Mouse (Mus musculus): ENCODE data around the gene Ralgapb. TPM values are rescaled to one million over a fixed set of nuclear protein-coding genes. Genes with fewer than 3 reads are reported as not detected.

Ralgapb gene
- polyA plus RNA-seq, 1 experiment from 2014 or later: 23.2 TPM

- 86% methylated on average over 2 of the region's 2 CpGs for WGBS
- Histone ChIP-seq H3K27ac (ENCODE audit: low read depth, low read length) (no peak overlapping the region), H3K4me1 (replicated peaks; ENCODE audit: control insufficient read depth, insufficient read depth, low read length) (peaks cover 4% of the 10 kb centered on the region; the same call in 1 of the 2 replicates), H3K27me3 (ENCODE audit: control insufficient read depth, insufficient read depth, low read length) (no peaks in the 10 kb centered on the region), H3K9ac (ENCODE audit: low read length) (no peak overlapping the region), H3K9me3 (ENCODE audit: control insufficient read depth, low read length) (no peaks in the 10 kb centered on the region), H3K36me3 (ENCODE audit: control insufficient read depth, insufficient read depth, low read length) (no peaks in the 10 kb centered on the region), H3K4me2 (ENCODE audit: low read depth, low read length, severe bottlenecking) (no peak overlapping the region), H3K4me3 (ENCODE audit: low read depth, low read length) (no peak overlapping the region)
- DNase-seq (ENCODE audit: low spot score): no peak
- no peak for ATAC-seq (replicated peaks; ENCODE audit: low FRiP score)
These were observed 3.6 kb downstream of the Ralgapb start for GRCm38 (mm10) chr2:158413240-158413639.

- ATAC-seq (replicated peaks; ENCODE audit: low FRiP score): no peak
- Histone ChIP-seq H3K4me3 (ENCODE audit: low read depth, low read length) (no peak overlapping the region), H3K27ac (ENCODE audit: low read depth, low read length) (no peak overlapping the region), H3K4me2 (ENCODE audit: low read depth, low read length, severe bottlenecking) (no peak overlapping the region), H3K27me3 (ENCODE audit: control insufficient read depth, insufficient read depth, low read length) (no peaks in the 10 kb centered on the region), H3K9me3 (ENCODE audit: control insufficient read depth, low read length) (no peaks in the 10 kb centered on the region), H3K9ac (ENCODE audit: low read length) (no peak overlapping the region), H3K36me3 (ENCODE audit: control insufficient read depth, insufficient read depth, low read length) (no peaks in the 10 kb centered on the region), H3K4me1 (replicated peaks; ENCODE audit: control insufficient read depth, insufficient read depth, low read length) (peaks cover 1% of the 10 kb centered on the region; the same call in 1 of the 2 replicates)
- no peak for DNase-seq (ENCODE audit: low spot score)
- WGBS: 92% methylated on average over 1 of the region's 1 CpGs
These were observed 6.2 kb downstream of the Ralgapb start for GRCm38 (mm10) chr2:158415826-158416225.

- no peaks in the 10 kb centered on the region for H3K9me3 ChIP-seq (ENCODE audit: control insufficient read depth, low read length)
- DNase-seq (ENCODE audit: low spot score) (no peak), ATAC-seq (replicated peaks; ENCODE audit: low FRiP score) (no peak)
- no peaks in the 10 kb centered on the region for H3K36me3 ChIP-seq (ENCODE audit: control insufficient read depth, insufficient read depth, low read length)
- H3K4me3 ChIP-seq (ENCODE audit: low read depth, low read length): no peak overlapping the region
- H3K27me3 ChIP-seq (ENCODE audit: control insufficient read depth, insufficient read depth, low read length): no peaks in the 10 kb centered on the region
- H3K27ac ChIP-seq (ENCODE audit: low read depth, low read length): no peak overlapping the region
- H3K9ac ChIP-seq (ENCODE audit: low read length): no peak overlapping the region
- 90% methylated on average over 1 of the region's 1 CpGs for WGBS
- no peak overlapping the region for H3K4me2 ChIP-seq (ENCODE audit: low read depth, low read length, severe bottlenecking)
- H3K4me1 ChIP-seq (replicated peaks; ENCODE audit: control insufficient read depth, insufficient read depth, low read length): no peaks in the 10 kb centered on the region
These were observed 9.0 kb downstream of the Ralgapb start for GRCm38 (mm10) chr2:158418663-158419062.

GRCm38 (mm10) chr2:158445814-158446213 lies 36.2 kb downstream of the Ralgapb start:
- Histone ChIP-seq H3K4me1 (replicated peaks; ENCODE audit: control insufficient read depth, insufficient read depth, low read length) (no peaks in the 10 kb centered on the region), H3K9me3 (ENCODE audit: control insufficient read depth, low read length) (no peaks in the 10 kb centered on the region), H3K9ac (ENCODE audit: low read length) (no peak overlapping the region), H3K4me3 (ENCODE audit: low read depth, low read length) (no peak overlapping the region), H3K36me3 (ENCODE audit: control insufficient read depth, insufficient read depth, low read length) (no peaks in the 10 kb centered on the region; the same call in 1 of the 2 replicates), H3K27ac (ENCODE audit: low read depth, low read length) (no peak overlapping the region), H3K4me2 (ENCODE audit: low read depth, low read length, severe bottlenecking) (no peak overlapping the region), H3K27me3 (ENCODE audit: control insufficient read depth, insufficient read depth, low read length) (no peaks in the 10 kb centered on the region)
- DNase-seq (ENCODE audit: low spot score) (no peak), ATAC-seq (replicated peaks; ENCODE audit: low FRiP score) (no peak)
- WGBS: 92% methylated on average over 1 of the region's 1 CpGs

GRCm38 (mm10) chr2:158449845-158450244 lies 40.2 kb downstream of the Ralgapb start:
- DNase-seq (ENCODE audit: low spot score): peak; percentile 51
- Histone ChIP-seq H3K4me3 (ENCODE audit: low read depth, low read length) (no peak overlapping the region), H3K27ac (ENCODE audit: low read depth, low read length) (no peak overlapping the region), H3K27me3 (ENCODE audit: control insufficient read depth, insufficient read depth, low read length) (no peaks in the 10 kb centered on the region), H3K4me1 (replicated peaks; ENCODE audit: control insufficient read depth, insufficient read depth, low read length) (no peaks in the 10 kb centered on the region), H3K9me3 (ENCODE audit: control insufficient read depth, low read length) (no peaks in the 10 kb centered on the region), H3K9ac (ENCODE audit: low read length) (no peak overlapping the region), H3K4me2 (ENCODE audit: low read depth, low read length, severe bottlenecking) (no peak overlapping the region), H3K36me3 (ENCODE audit: control insufficient read depth, insufficient read depth, low read length) (peaks cover 2% of the 10 kb centered on the region; the same call in 1 of the 2 replicates)
- ATAC-seq (replicated peaks; ENCODE audit: low FRiP score): no peak
- WGBS: 71% methylated on average over 7 of the region's 7 CpGs

- no peak overlapping the region for H3K4me2 ChIP-seq (ENCODE audit: low read depth, low read length, severe bottlenecking)
- no peaks in the 10 kb centered on the region for H3K27me3 ChIP-seq (ENCODE audit: control insufficient read depth, insufficient read depth, low read length)
- no peak overlapping the region for H3K9ac ChIP-seq (ENCODE audit: low read length)
- H3K4me3 ChIP-seq (ENCODE audit: low read depth, low read length): no peak overlapping the region
- H3K9me3 ChIP-seq (ENCODE audit: control insufficient read depth, low read length): no peaks in the 10 kb centered on the region
- WGBS: 95% methylated on average over 4 of the region's 4 CpGs
- H3K36me3 ChIP-seq (ENCODE audit: control insufficient read depth, insufficient read depth, low read length): peaks cover 2% of the 10 kb centered on the region; the same call in 1 of the 2 replicates
- DNase-seq (ENCODE audit: low spot score): no peak
- ATAC-seq (replicated peaks; ENCODE audit: low FRiP score): no peak
- no peaks in the 10 kb centered on the region for H3K4me1 ChIP-seq (replicated peaks; ENCODE audit: control insufficient read depth, insufficient read depth, low read length)
- no peak overlapping the region for H3K27ac ChIP-seq (ENCODE audit: low read depth, low read length)
These were observed 46.8 kb downstream of the Ralgapb start for GRCm38 (mm10) chr2:158456451-158456850.

- no peak overlapping the region for H3K4me2 ChIP-seq (ENCODE audit: low read depth, low read length, severe bottlenecking)
- H3K9ac ChIP-seq (ENCODE audit: low read length): no peak overlapping the region
- H3K9me3 ChIP-seq (ENCODE audit: control insufficient read depth, low read length): no peaks in the 10 kb centered on the region
- ATAC-seq (replicated peaks; ENCODE audit: low FRiP score): no peak
- no peak overlapping the region for H3K4me3 ChIP-seq (ENCODE audit: low read depth, low read length)
- H3K36me3 ChIP-seq (ENCODE audit: control insufficient read depth, insufficient read depth, low read length): no peaks in the 10 kb centered on the region; the same call in 1 of the 2 replicates
- 88% methylated on average over 1 of the region's 1 CpGs for WGBS
- no peak overlapping the region for H3K27ac ChIP-seq (ENCODE audit: low read depth, low read length)
- no peaks in the 10 kb centered on the region for H3K27me3 ChIP-seq (ENCODE audit: control insufficient read depth, insufficient read depth, low read length)
- no peak for DNase-seq (ENCODE audit: low spot score)
- no peaks in the 10 kb centered on the region for H3K4me1 ChIP-seq (replicated peaks; ENCODE audit: control insufficient read depth, insufficient read depth, low read length)
These were observed 48.0 kb downstream of the Ralgapb start for GRCm38 (mm10) chr2:158457610-158458009.

- Histone ChIP-seq H3K27ac (ENCODE audit: low read depth, low read length) (no peak overlapping the region), H3K9me3 (ENCODE audit: control insufficient read depth, low read length) (no peaks in the 10 kb centered on the region), H3K4me1 (replicated peaks; ENCODE audit: control insufficient read depth, insufficient read depth, low read length) (no peaks in the 10 kb centered on the region), H3K36me3 (ENCODE audit: control insufficient read depth, insufficient read depth, low read length) (no peaks in the 10 kb centered on the region; the same call in 1 of the 2 replicates), H3K4me3 (ENCODE audit: low read depth, low read length) (no peak overlapping the region), H3K27me3 (ENCODE audit: control insufficient read depth, insufficient read depth, low read length) (no peaks in the 10 kb centered on the region), H3K9ac (ENCODE audit: low read length) (no peak overlapping the region), H3K4me2 (ENCODE audit: low read depth, low read length, severe bottlenecking) (no peak overlapping the region)
- ATAC-seq (replicated peaks; ENCODE audit: low FRiP score) (no peak), DNase-seq (ENCODE audit: low spot score) (no peak)
- whole genome bisulfite sequencing: 91% methylated on average over 1 of the region's 1 CpGs
These were observed 52.8 kb downstream of the Ralgapb start for GRCm38 (mm10) chr2:158462450-158462849.

GRCm38 (mm10) chr2:158474159-158474558 lies 64.5 kb downstream of the Ralgapb start:
- H3K9ac ChIP-seq (ENCODE audit: low read length): no peak overlapping the region
- no peak for DNase-seq (ENCODE audit: low spot score)
- no peak for ATAC-seq (replicated peaks; ENCODE audit: low FRiP score)
- H3K9me3 ChIP-seq (ENCODE audit: control insufficient read depth, low read length): no peaks in the 10 kb centered on the region
- WGBS: 98% methylated on average over 1 of the region's 1 CpGs
- no peaks in the 10 kb centered on the region for H3K4me1 ChIP-seq (replicated peaks; ENCODE audit: control insufficient read depth, insufficient read depth, low read length)
- H3K36me3 ChIP-seq (ENCODE audit: control insufficient read depth, insufficient read depth, low read length): peaks cover 3% of the 10 kb centered on the region; the same call in 1 of the 2 replicates
- H3K4me2 ChIP-seq (ENCODE audit: low read depth, low read length, severe bottlenecking): no peak overlapping the region
- H3K4me3 ChIP-seq (ENCODE audit: low read depth, low read length): no peak overlapping the region
- H3K27ac ChIP-seq (ENCODE audit: low read depth, low read length): no peak overlapping the region
- H3K27me3 ChIP-seq (ENCODE audit: control insufficient read depth, insufficient read depth, low read length): no peaks in the 10 kb centered on the region
